Mouse (Mus musculus) brain, embryonic 14.5 days (tissue): Measurements from ENCODE around the gene Nup133.

Source experiments
- CTCF ChIP-seq: fragments of 200-500 bp; IDR thresholded peaks from 2 replicates; pipeline ENCODE4 v1.5.1; 2012; ENCODE audit warnings: inconsistent platforms, mild to moderate bottlenecking, moderate library complexity, borderline replicate concordance; ENCODE audit not compliant: insufficient read depth, insufficient read length; ENCODE audit errors: extremely low read depth
- POLR2A ChIP-seq: fragments of 200-500 bp; IDR thresholded peaks from 2 replicates; pipeline ENCODE4 v1.6.1; 2012; ENCODE audit warnings: mild to moderate bottlenecking, inconsistent platforms, borderline replicate concordance; ENCODE audit not compliant: poor library complexity, insufficient read depth, insufficient read length, severe bottlenecking; ENCODE audit errors: extremely low read depth

DNA sequence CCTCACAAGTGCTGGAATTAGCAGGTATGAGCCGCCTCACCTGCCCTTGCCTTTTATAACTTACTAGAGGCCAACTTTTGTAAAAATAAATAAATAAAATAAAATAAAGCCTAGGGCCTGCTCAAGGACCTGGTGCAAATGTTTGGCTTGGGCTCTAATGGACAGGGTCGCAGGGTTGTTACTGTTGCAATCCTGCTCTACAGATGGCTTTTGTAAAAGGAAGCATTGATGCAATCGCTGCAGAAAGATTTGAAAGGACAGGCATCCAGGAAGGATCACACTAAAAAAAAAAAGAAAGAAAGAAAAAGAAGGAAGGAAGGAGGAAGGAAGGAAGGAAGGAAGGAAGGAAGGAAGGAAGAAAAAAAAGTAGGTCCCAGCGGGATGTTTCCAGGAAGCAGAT, 88.7 kb downstream of the Nup133 start:
- TF ChIP-seq CTCF (no peak), POLR2A (no peak)
